Mouse (Mus musculus) splenic B cell, adult 2 months (primary cell): ENCODE measurements around the gene Pttg1ip.

Source experiments
- DNase-seq: peaks from one replicate; pipeline ENCODE4 v3.0.0-alpha.2; 2011; ENCODE audit warnings: low read depth, low spot score
- H3K27me3 ChIP-seq: 2 replicates; pipeline ENCODE4 v1.6.1; 2012; ENCODE audit warnings: mild to moderate bottlenecking, low read length, moderate library complexity, mixed read lengths; ENCODE audit not compliant: control insufficient read depth, poor library complexity, insufficient read depth, severe bottlenecking
- H3K36me3 ChIP-seq: 2 replicates; pipeline ENCODE4 v1.6.1; 2012; ENCODE audit warnings: mild to moderate bottlenecking, low read length, moderate library complexity, mixed read lengths; ENCODE audit not compliant: control insufficient read depth, poor library complexity, insufficient read depth, severe bottlenecking

The Pttg1ip gene

DNA sequence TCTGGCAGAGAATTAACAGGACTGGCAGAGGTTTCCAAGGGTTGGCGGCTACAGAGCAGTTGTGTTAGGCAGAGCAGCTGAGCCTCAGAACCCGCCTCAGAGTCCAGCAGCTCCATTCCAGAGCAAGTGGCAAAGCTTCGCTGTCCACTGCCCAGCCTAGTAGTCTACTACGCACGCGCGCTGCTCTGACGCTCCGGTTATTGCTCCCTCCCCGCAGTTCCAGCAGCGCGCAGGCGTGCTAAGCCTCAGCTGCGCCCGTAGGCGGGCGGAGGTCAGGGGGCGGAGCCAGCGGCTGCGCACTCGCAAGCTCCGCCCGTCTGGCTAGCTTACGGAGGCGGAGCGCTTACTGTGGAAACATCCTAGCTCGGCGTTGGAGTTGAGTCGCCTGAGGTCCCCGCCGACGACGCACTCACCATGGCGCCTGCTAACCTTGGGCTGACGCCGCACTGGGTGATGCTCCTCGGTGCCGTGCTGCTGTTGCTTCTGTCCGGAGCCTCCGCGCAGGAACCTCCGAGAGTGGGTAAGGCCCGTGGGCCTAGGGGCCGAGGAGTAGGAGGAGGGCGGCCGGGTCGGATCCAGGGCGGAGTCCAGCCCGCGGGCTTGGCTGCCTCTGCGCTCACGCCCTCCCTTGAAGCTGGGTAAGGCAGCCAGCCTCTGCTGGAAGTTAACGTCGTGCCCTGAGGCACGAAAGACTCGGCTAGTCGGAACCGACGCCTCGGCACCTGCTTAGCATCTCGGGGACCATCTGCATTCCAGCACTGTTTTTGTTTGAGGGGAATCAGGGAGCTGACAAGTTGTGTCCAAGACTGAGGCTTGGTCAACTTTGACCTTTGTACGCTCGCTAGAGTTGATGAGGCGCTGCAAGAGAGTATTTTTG lies at the start of gene Pttg1ip:
Gene Pttg1ip, plus strand, starts transcription at position 313 of the 877 bp plus-strand sequence.
- H3K27me3 ChIP-seq = no peaks in the 10 kb centered on the region
- DNase-seq = peak; percentile 99
- no peaks in the 10 kb centered on the region for H3K36me3 ChIP-seq

DNA sequence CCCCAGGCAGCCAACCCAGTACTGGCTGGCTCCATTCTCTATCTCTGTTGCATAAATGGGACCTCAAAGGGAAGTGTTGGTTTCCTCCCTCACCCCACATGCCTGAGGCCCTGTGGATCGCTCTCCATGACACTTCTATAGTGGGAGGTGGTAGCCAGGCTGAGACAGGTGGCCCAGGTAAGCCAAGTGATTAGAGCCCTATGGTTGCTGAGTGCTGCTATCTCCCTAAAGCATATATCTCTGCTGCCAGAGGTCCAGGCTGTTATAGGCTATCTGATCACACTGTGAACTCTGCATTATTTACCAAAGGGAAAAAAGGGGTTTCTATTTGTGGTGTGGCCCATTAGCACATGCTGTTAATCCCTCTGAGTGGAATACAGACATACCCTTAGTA lies 49.5 kb upstream of the Pttg1ip start:
- no peak for DNase-seq
- no peaks in the 10 kb centered on the region; the same call in 1 of the 2 replicates for H3K36me3 ChIP-seq
- no peaks in the 10 kb centered on the region for H3K27me3 ChIP-seq

DNA sequence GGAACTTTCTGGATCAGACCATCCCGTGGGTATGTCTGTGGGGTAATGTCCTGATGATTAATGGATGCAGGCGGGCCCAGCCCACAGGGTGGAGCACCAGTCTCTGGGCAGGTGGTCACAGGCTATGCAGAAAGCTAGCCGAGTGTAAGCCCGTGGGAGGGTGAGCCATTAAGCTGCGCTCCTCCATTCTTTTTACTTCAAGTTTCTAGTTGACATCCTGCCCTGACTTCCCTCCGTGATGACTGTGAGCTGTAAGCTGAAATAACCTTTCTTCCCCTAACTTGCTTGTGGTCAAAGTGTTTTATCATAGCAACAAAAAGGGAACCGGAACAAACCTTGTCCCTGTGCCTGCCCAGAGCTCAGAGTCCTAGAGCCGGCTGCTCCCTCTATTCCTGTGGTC lies 44.8 kb upstream of the Pttg1ip start:
- no peaks in the 10 kb centered on the region for H3K27me3 ChIP-seq
- peak; percentile 75 for DNase-seq
- no peaks in the 10 kb centered on the region; the same call in 1 of the 2 replicates for H3K36me3 ChIP-seq

DNA sequence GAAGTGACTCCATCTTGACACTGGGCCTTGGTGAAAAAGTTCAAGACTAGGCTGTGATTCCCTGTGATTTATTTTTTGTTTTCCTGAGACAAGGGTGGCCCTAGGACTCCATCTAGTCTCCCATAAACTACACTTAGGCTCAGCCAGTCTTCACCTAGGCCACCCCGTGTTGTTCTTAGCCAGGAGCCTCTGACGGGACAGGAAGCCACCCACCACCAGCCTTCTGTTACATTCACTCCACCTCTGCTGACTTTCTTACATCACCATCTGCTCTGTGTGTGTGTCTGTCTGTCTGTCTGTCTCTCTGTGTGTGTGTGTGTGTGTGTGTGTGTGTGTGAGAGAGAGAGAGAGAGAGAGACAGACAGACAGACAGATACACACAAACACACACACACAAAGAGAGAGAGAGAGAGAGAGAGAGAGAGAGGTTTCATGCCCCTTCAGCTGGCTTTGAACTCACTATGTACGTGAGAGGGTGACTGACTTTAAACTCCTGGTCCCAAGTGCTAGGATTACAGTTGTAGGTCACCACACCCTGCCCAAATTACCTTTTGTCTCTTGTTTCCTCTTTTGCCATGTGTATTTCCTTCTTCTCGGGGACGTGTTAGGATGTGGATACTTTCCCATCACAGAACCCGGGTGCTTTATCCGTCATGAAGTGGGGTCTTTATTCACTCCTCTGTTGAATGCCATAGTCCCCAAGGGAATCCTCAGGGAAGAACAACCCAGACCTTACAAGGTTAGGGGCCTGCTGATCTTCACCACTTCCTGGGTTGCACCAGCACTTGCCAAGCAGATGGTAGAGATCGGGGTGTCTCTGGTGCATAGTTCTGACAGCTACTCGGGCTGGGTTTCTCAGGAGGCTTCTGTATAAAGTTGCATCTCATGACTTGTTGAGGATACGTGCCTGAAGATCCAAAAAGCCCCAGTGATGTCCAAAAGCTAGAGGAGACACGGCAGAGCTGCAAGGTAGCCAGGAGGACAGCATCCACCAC lies 44.0 kb upstream of the Pttg1ip start:
- H3K36me3 ChIP-seq = no peaks in the 10 kb centered on the region; the same call in 1 of the 2 replicates
- H3K27me3 ChIP-seq = no peaks in the 10 kb centered on the region
- peak; percentile 46 for DNase-seq

DNA sequence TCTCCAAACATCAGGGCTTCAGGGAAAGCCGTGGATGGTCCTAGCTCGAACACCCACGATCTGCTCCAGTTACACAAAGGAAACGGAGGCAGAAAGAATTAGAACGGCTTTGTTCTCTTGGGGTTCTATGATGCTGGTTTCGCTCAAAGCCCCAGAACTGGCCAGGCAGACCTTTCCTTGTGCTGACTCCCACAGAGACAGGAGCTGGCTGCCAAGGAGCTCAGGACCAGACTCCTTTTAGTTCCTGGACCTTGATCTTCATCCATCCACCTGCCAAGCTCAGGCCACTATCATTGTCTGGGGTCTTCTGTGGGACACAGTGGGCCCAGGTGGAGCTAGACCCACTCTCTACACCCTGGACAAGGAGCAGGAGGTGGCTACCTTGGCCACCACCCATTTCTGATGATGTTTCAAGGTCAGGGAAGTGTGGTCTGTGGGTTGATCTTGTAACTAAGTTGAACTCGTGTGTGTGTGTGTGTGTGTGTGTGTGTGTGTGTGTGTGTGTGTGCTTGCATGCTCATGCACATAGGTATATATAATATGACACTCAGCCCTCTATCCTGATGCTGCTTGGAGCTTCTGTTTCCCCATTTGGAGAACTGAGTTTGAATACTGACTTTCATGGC lies 42.1 kb upstream of the Pttg1ip start:
- no peak for DNase-seq
- H3K36me3 ChIP-seq = no peaks in the 10 kb centered on the region

DNA sequence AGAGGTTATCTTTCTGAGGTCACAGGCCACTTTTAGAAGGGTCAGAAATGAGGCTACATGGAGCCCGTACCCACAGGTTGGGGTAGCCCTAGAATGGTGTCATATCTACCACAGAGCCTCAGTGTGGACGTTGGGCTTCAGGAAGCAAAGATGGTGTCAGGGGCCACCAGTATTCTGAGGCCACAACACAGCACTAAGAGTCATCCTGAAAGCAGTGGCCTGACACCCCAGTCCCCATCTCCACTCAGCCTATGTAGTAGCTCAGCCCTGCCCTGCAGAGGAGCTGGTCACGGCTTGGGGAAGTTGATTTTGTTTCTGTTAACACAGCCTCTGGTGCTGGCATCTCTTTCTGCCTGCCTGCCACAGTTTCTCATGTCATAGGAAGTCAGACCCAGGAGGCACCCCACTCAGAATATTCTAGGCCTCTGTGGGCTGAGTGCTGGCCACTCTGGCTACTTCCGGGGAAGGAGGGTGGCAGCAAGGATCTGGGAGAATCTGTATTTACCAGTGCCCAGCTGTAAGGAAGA lies 40.9 kb upstream of the Pttg1ip start:
- DNase-seq = no peak
- H3K27me3 ChIP-seq = no peaks in the 10 kb centered on the region
- H3K36me3 ChIP-seq = peaks cover 2% of the 10 kb centered on the region; the same call in 1 of the 2 replicates

More for the DNA sequence above, 42.1 kb upstream of the Pttg1ip start:
- H3K27me3 ChIP-seq = no peaks in the 10 kb centered on the region

DNA sequence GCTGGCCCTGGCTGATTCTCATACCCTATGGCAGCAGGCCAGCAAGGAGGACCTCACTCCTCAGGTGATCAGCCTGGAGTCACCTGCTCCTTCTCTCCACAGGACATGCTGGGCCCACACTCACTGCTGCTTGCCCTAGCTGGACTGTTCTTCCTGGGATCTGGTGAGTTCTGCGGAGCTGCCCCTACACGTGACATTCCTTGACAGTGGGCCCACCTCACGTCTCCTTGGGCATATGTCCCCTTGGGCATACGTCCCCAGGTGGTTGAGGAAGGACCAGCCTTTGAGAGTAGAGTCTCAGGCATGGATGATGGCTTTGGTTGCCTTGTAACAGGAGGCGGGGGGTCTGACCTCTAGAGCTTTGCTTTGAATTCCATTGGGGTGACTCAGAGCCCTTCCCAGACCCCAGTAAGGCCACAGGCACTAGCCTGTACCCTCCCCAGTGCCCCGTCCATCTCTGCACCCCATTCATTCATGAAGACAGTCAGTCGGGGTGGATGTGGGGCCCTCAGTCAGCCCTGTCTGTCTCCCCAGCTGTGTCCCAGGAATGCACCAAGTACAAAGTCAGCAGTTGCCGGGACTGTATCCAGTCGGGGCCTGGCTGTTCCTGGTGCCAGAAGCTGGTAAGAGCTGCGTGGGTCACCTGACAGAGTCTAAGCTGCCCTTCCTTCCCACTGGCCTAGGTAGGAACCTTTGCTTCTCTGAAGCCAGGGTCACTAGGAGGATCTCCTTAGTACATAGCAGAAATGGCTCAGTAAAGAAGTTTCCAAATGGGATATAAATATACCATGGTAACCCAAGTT lies 39.5 kb upstream of the Pttg1ip start:
- no peak for DNase-seq
- Histone ChIP-seq H3K27me3 (no peaks in the 10 kb centered on the region), H3K36me3 (peaks cover 4% of the 10 kb centered on the region; the same call in 1 of the 2 replicates)

DNA sequence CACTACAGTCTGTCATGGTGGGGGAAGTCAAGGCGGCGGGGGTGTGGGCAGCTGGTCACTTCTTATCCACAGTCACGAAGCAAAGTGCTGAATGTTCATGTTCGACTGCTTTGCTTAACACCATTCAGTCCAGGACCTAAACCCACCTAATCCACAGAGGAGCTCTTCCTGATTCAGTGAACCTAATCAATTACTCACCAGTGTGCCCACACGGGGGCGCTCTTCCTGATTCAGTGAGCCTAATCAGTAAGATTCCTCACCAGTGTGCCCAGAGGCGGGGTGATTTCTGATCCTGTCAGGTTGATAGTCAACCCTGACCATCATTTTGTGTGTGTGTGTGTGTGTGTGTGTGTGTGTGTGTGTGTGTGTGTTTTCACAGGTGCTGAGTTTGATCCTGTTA lies 38.3 kb upstream of the Pttg1ip start:
- Histone ChIP-seq H3K27me3 (no peaks in the 10 kb centered on the region), H3K36me3 (peaks cover 6% of the 10 kb centered on the region; the same call in 1 of the 2 replicates)
- peak; percentile 76 for DNase-seq

DNA sequence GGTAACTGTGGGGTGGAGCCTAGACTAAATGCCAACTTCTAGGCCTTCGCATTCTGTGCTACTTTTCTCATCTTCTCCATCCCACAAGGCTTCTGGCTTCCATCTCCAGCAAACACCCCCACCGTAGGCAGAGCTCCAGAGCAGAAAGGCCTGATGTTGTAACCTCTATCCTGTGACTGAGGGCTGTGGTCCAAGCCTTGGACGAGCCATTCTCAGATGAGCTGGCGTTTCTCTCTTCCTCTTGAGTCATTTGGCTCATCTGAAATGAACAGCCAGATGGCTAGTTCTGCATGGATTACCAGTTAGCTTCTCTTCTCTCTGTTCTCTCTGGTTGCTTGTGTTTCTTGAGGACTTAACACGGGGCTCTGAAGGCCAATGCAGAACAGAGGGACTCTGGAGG lies 36.6 kb upstream of the Pttg1ip start:
- DNase-seq = no peak
- Histone ChIP-seq H3K36me3 (peaks cover 9% of the 10 kb centered on the region; the same call in 1 of the 2 replicates), H3K27me3 (no peaks in the 10 kb centered on the region)

DNA sequence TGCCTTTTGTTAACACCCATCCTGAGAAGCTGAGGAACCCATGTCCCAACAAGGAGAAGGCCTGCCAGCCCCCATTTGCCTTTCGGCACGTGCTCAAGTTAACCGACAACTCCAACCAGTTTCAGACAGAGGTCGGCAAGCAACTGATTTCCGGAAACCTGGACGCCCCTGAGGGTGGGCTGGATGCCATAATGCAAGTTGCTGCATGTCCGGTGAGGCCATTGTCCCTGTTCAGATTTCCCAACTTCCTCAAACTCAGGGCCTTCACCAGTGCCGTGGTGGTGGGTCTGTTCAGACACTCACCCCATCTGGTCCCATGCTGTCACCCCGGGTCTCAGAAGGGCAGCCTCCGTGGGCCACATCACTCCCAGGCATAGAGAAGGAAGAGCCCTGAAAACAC lies 32.9 kb upstream of the Pttg1ip start:
- no peaks in the 10 kb centered on the region for H3K27me3 ChIP-seq
- no peak for DNase-seq
- H3K36me3 ChIP-seq = peaks cover 9% of the 10 kb centered on the region

DNA sequence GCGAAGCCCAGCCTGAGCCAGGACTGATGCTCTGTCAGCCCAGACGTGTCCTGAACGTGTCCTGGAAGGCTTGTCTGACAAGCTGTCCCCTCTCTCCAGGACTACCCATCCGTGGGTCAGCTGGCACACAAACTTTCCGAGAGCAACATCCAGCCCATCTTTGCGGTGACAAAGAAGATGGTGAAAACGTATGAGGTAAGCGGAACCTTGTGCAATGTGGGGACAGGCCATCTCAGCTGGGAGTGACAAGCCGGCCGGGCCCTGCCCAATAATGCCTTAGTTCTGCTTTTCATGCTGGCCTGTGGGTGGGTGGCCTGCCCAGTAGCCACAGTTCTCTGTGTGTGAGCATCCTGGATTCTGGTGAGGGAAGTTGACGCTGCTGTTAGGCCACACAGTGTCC lies 30.6 kb upstream of the Pttg1ip start:
- Histone ChIP-seq H3K36me3 (peaks cover 8% of the 10 kb centered on the region), H3K27me3 (no peaks in the 10 kb centered on the region)
- DNase-seq = no peak

DNA sequence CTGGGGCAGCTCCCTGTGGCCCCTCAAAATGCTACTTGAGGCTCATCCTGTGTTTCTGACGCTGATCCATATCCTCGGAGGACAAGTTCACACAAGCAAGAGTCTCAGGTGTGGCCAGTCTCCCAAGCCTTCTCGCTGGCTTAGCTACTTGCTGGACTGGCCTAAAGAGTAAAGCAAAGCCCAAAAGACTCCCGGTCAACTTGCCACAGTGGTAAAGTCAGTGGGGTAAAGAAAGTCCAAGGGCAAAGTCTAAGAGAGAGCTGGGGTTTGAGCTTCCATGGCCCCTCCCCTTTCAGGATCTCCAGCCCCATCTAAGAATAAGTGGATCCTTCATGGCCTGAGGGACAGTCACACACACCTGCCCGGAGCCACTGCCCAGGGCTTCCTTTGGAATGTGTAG lies 29.4 kb upstream of the Pttg1ip start:
- H3K27me3 ChIP-seq = no peaks in the 10 kb centered on the region
- DNase-seq = no peak
- peaks cover 7% of the 10 kb centered on the region for H3K36me3 ChIP-seq

DNA sequence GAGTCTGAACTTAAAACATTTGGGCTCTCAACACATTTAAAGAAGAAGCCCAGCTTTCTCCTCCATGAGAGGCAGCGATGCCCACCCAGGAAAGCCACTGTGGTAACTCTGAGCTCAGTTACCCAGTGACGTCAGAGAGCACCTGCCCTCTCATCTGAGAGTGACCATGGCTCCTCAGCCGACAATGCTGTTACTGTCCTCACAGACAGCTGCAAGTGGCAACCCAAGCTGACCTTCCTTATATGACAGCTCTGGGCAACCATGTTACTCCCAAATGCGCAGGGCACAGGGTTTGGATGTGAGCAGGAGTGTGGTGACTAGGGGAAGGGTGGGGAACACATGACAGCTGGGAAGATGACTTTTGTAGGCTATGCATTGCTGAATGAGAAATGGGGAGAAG lies 28.2 kb upstream of the Pttg1ip start:
- no peaks in the 10 kb centered on the region for H3K27me3 ChIP-seq
- DNase-seq = no peak
- peaks cover 8% of the 10 kb centered on the region for H3K36me3 ChIP-seq
